Mouse (Mus musculus): ENCODE measurements around the gene Acin1. TPM values are rescaled to one million over a fixed set of nuclear protein-coding genes. Genes with fewer than 3 reads are reported as not detected.
A peak's percentile ranks its signal among the peaks of the same experiment; 100 is the strongest.

The Acin1 gene
- polyA plus RNA-seq, 1 experiment from 2014 or later: 216 TPM

GRCm38 (mm10) chr14:54597084-54597483 lies 89.6 kb downstream of the Acin1 start:
- Histone ChIP-seq H3K4me2 (no peak overlapping the region), H3K9ac (no peak overlapping the region), H3K4me1 (0 out of 2 replicates have a peak, but pooled peaks cover 4% of the 10 kb centered on the region), H3K27ac (no peak overlapping the region), H3K4me3 (no peak overlapping the region), H3K9me3 (replicated peaks) (no peaks in the 10 kb centered on the region), H3K36me3 (ENCODE audit: poor library complexity, severe bottlenecking) (peaks cover 17% of the 10 kb centered on the region; the same call in 1 of the 2 replicates), H3K27me3 (no peaks in the 10 kb centered on the region)
- 78% methylated on average over 7 of the region's 7 CpGs for WGBS
- ATAC-seq: no peak

GRCm38 (mm10) chr14:54594631-54595414 lies 91.9 kb downstream of the Acin1 start:
- H3K9ac ChIP-seq: no peak overlapping the region
- no peak overlapping the region for H3K27ac ChIP-seq
- no peak overlapping the region for H3K4me3 ChIP-seq
- peaks cover 17% of the 10 kb centered on the region; the same call in 1 of the 2 replicates for H3K36me3 ChIP-seq (ENCODE audit: poor library complexity, severe bottlenecking)
- H3K4me2 ChIP-seq: no peak overlapping the region
- H3K9me3 ChIP-seq (replicated peaks): no peaks in the 10 kb centered on the region
- H3K27me3 ChIP-seq: no peaks in the 10 kb centered on the region
- H3K4me1 ChIP-seq: 0 out of 2 replicates have a peak, but pooled peaks cover 4% of the 10 kb centered on the region
- 71% methylated on average over 27 of the region's 28 CpGs for WGBS
- ATAC-seq: no peak

DNA sequence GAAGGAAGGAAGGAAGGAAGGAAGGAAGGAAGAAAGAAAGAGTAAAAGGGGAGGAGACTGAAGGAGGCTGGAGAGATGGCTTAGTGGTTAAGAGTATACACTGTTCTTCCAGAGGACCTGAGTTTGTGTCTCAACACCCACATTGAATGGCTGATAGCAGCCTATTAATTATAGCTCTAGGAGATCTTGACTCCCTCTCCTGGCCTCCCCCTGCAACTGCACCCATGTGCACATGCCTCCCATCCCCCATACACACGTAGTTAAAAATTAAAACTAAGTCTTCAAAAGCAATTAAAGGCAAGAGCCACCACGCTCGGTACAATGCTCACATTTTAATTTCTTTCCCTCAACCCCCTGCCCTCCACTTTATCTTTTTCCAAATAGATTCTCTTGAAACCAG lies 92.7 kb downstream of the Acin1 start:
- Histone ChIP-seq H3K9me3 (replicated peaks) (no peaks in the 10 kb centered on the region), H3K4me3 (no peak overlapping the region), H3K27ac (no peak overlapping the region), H3K27me3 (no peaks in the 10 kb centered on the region), H3K9ac (no peak overlapping the region), H3K4me1 (0 out of 2 replicates have a peak, but pooled peaks cover 4% of the 10 kb centered on the region), H3K36me3 (ENCODE audit: poor library complexity, severe bottlenecking) (peaks cover 17% of the 10 kb centered on the region; the same call in 1 of the 2 replicates), H3K4me2 (no peak overlapping the region)
- no peak for ATAC-seq
- WGBS: 84% methylated on average over 3 of the region's 3 CpGs

- H3K36me3 ChIP-seq (ENCODE audit: poor library complexity, severe bottlenecking): peaks cover 17% of the 10 kb centered on the region; the same call in 1 of the 2 replicates
- H3K4me1 ChIP-seq: 0 out of 2 replicates have a peak, but pooled peaks cover 4% of the 10 kb centered on the region
- no peaks in the 10 kb centered on the region for H3K27me3 ChIP-seq
- 75% methylated on average over 10 of the region's 10 CpGs for WGBS
- no peak overlapping the region for H3K4me3 ChIP-seq
- no peak overlapping the region for H3K4me2 ChIP-seq
- no peaks in the 10 kb centered on the region for H3K9me3 ChIP-seq (replicated peaks)
- H3K9ac ChIP-seq: peak overlapping the region; percentile 26
- peak overlapping the region; percentile 40; the same call in 1 of the 2 replicates for H3K27ac ChIP-seq
- ATAC-seq: no peak
Observed at GRCm38 (mm10) chr14:54592319-54592934, 94.3 kb downstream of the Acin1 start.

MicroRNAs encoded within 50 kb of the gene (microRNA counts, 519-probe panel; counts per million panel counts)
- 177 counts per million, percentile 53 among the panel's probes with 10 or more counts for microRNA mmu-miR-686

Small RNAs within 50 kb of the gene (microRNA-seq; reads per million reads assigned to microRNA genes)
- gene Mir686: not detected
- not detected for gene Mir6948

Other genes with a start within 250 kb of the Acin1 start
- gene Lrp10, start 222.8 kb downstream of the Acin1 start, polyA plus RNA-seq (2015; fragmentation: Nextera tagmentation; extraction: Ambion mirVana): 19.9 and 24.4 TPM in 2 replicates
- gene Rem2, start 210.8 kb downstream of the Acin1 start, polyA plus RNA-seq (2015; fragmentation: Nextera tagmentation; extraction: Ambion mirVana): 24.2 and 24.4 TPM in 2 replicates
- 107 and 113 TPM in 2 replicates for gene Prmt5, start 169.4 kb downstream of the Acin1 start, polyA plus RNA-seq (2015; fragmentation: Nextera tagmentation; extraction: Ambion mirVana)
- 39.7 and 43.1 TPM in 2 replicates for gene Haus4, start 132.3 kb downstream of the Acin1 start, polyA plus RNA-seq (2015; fragmentation: Nextera tagmentation; extraction: Ambion mirVana)
- gene Ajuba, start 109.4 kb downstream of the Acin1 start, polyA plus RNA-seq (2015; fragmentation: Nextera tagmentation; extraction: Ambion mirVana): 18.8 and 20.3 TPM in 2 replicates
- gene 4931414P19Rik, start 80.9 kb downstream of the Acin1 start, polyA plus RNA-seq (2015; fragmentation: Nextera tagmentation; extraction: Ambion mirVana): 8.3 and 9.4 TPM in 2 replicates
- gene Psmb5, start 68.9 kb downstream of the Acin1 start, polyA plus RNA-seq (2015; fragmentation: Nextera tagmentation; extraction: Ambion mirVana): 462 and 492 TPM in 2 replicates
- 0.04 TPM in 1 of 2 replicates, not detected in the other for gene Psmb11, start 65.5 kb downstream of the Acin1 start, polyA plus RNA-seq (2015; fragmentation: Nextera tagmentation; extraction: Ambion mirVana)
- gene Gm17606, start 46.0 kb downstream of the Acin1 start, polyA plus RNA-seq (2015; fragmentation: Nextera tagmentation; extraction: Ambion mirVana): not detected in 2 replicates
- gene Cdh24, start 45.6 kb downstream of the Acin1 start, polyA plus RNA-seq (2015; fragmentation: Nextera tagmentation; extraction: Ambion mirVana): 7.1 and 8.0 TPM in 2 replicates
- 84.6 and 87.5 TPM in 2 replicates for gene 1700123O20Rik, start 715 bp downstream of the Acin1 start, polyA plus RNA-seq (2015; fragmentation: Nextera tagmentation; extraction: Ambion mirVana)
- gene Gm29776, start 11.9 kb upstream of the Acin1 start, polyA plus RNA-seq (2015; fragmentation: Nextera tagmentation; extraction: Ambion mirVana): 0.15 TPM in 1 of 2 replicates, not detected in the other
- not detected in 2 replicates for gene Cebpe, start 25.2 kb upstream of the Acin1 start, polyA plus RNA-seq (2015; fragmentation: Nextera tagmentation; extraction: Ambion mirVana)
- gene Slc7a8, start 95.0 kb upstream of the Acin1 start, polyA plus RNA-seq (2015; fragmentation: Nextera tagmentation; extraction: Ambion mirVana): 3.2 and 3.5 TPM in 2 replicates
- gene Rnf212b, start 127.2 kb upstream of the Acin1 start, polyA plus RNA-seq (2015; fragmentation: Nextera tagmentation; extraction: Ambion mirVana): not detected in 2 replicates
- 11.9 and 12.8 TPM in 2 replicates for gene Homez, start 184.0 kb upstream of the Acin1 start, polyA plus RNA-seq (2015; fragmentation: Nextera tagmentation; extraction: Ambion mirVana)
- 1.4 and 2.0 TPM in 2 replicates for gene Ppp1r3e, start 190.6 kb upstream of the Acin1 start, polyA plus RNA-seq (2015; fragmentation: Nextera tagmentation; extraction: Ambion mirVana)
- gene Bcl2l2, start 196.4 kb upstream of the Acin1 start, polyA plus RNA-seq (2015; fragmentation: Nextera tagmentation; extraction: Ambion mirVana): 3.4 and 4.1 TPM in 2 replicates
- gene Gm20521, start 196.5 kb upstream of the Acin1 start, polyA plus RNA-seq (2015; fragmentation: Nextera tagmentation; extraction: Ambion mirVana): 0.30 TPM in 1 of 2 replicates, not detected in the other
- 167 and 171 TPM in 2 replicates for gene Pabpn1, start 205.6 kb upstream of the Acin1 start, polyA plus RNA-seq (2015; fragmentation: Nextera tagmentation; extraction: Ambion mirVana)
- gene Slc22a17, start 226.2 kb upstream of the Acin1 start, polyA plus RNA-seq (2015; fragmentation: Nextera tagmentation; extraction: Ambion mirVana): 90.8 and 102 TPM in 2 replicates
- 28.2 and 30.5 TPM in 2 replicates for gene Efs, start 239.2 kb upstream of the Acin1 start, polyA plus RNA-seq (2015; fragmentation: Nextera tagmentation; extraction: Ambion mirVana)
- 0.23 and 0.52 TPM in 2 replicates for gene Il25, start 245.8 kb upstream of the Acin1 start, polyA plus RNA-seq (2015; fragmentation: Nextera tagmentation; extraction: Ambion mirVana)
- gene Cmtm5, start 249.3 kb upstream of the Acin1 start, polyA plus RNA-seq (2015; fragmentation: Nextera tagmentation; extraction: Ambion mirVana): 0.69 and 0.85 TPM in 2 replicates